Mouse (Mus musculus): Measurements from ENCODE around the gene Rnase4.

DNA sequence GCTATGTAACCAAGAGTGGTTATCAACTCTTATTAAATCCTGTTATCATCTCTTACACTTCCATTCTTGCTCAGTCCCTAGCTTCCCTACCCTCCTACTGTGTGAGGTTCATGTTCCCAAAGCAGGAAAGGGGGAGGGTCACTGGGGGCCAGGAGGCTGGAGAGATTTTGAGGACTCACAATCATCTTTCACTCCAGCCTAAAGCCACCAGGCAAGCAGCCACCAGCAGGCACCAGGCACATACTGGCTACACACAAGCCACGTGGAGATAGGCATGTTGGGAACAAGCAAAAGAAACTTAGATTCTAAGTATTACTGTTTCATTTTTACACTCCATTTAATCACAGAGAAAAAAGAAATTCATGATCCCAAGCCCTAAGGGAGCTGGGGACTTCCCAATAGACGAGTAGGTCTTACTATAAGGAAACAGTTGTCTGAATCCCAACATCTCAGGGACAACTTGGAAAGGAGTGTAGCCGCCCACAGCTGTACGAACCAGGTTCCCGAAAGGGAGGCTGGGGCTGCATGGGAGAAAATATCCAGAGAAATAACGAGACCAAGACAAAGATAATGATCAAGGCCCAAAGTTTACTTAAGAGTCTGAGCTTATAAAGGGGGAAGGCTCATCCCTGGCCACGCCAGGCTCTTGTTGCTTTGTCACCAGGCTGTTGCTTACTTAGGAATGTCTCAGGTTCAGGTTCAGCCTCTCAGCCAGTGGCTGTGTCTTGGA is 40.4 kb downstream of the Rnase4 start:
- TF ChIP-seq GATA1 (IDR thresholded peaks at IDR 0.05; ENCODE audit: borderline replicate concordance, low read length), result no peak
- TF ChIP-seq FLI1 (IDR thresholded peaks at IDR 0.05; ENCODE audit: low read length), result no peak

Measured in megakaryocyte, embryonic 14.5 days (primary cell).